Mouse (Mus musculus) forebrain, embryonic 11.5 days (tissue): Measurements from ENCODE around the gene Pole2. TPM values are rescaled to one million over a fixed set of nuclear protein-coding genes. Genes with fewer than 3 reads are reported as not detected.
"Not testable (repeated sequence)": the region's sequence is repeated elsewhere in the genome, so short reads cannot be mapped to it uniquely, and the experiment has no call there.

ENCODE experiments used
- ATAC-seq: fragments of 200-750 bp; cut with Nextera tagmentation; replicated peaks from 2 replicates; pipeline ENCODE4 v1.8.0; 2017; ENCODE audit warnings: moderate TSS enrichment; ENCODE audit not compliant: low FRiP score
- DNase-seq: peaks from one replicate; pipeline ENCODE4 v3.0.0-alpha.2; 2017; ENCODE audit warnings: low spot score
- H3K27ac ChIP-seq: fragments of 300-500 bp; sonication (generic); 2 replicates; pipeline ENCODE4 v1.5.1; 2014; ENCODE audit warnings: low read depth, low read length
- H3K27me3 ChIP-seq: fragments of 300-500 bp; sonication (generic); 2 replicates; pipeline ENCODE4 v1.6.1; 2014; ENCODE audit warnings: mild to moderate bottlenecking, low read length, mixed read lengths; ENCODE audit not compliant: control insufficient read depth, insufficient read depth
- H3K36me3 ChIP-seq: fragments of 300-500 bp; sonication (generic); 2 replicates; pipeline ENCODE4 v1.6.1; 2014; ENCODE audit warnings: mild to moderate bottlenecking, low read length, moderate library complexity, mixed read lengths; ENCODE audit not compliant: control insufficient read depth, insufficient read depth
- H3K4me1 ChIP-seq: fragments of 300-500 bp; sonication (generic); replicated peaks from 2 replicates; pipeline ENCODE4 v1.6.1; 2014; ENCODE audit warnings: low read length, mixed read lengths; ENCODE audit not compliant: control insufficient read depth, insufficient read depth
- H3K4me2 ChIP-seq: fragments of 300-500 bp; sonication (generic); 2 replicates; pipeline ENCODE4 v1.6.1; 2014; ENCODE audit warnings: low read depth, mild to moderate bottlenecking, low read length, moderate library complexity, mixed read lengths; ENCODE audit not compliant: severe bottlenecking
- H3K4me3 ChIP-seq: fragments of 300-500 bp; sonication (generic); 2 replicates; pipeline ENCODE4 v1.5.1; 2014; ENCODE audit warnings: low read depth, low read length
- H3K9ac ChIP-seq: fragments of 300-500 bp; sonication (generic); 2 replicates; pipeline ENCODE4 v1.6.1; 2014; ENCODE audit warnings: low read length
- H3K9me3 ChIP-seq: fragments of 300-500 bp; sonication (generic); 2 replicates; pipeline ENCODE4 v1.6.1; 2016; ENCODE audit warnings: low read length, mixed read lengths; ENCODE audit not compliant: control insufficient read depth
- WGBS: fragments of 180-500 bp; shearing (Covaris S2); extraction: QIAGEN DNeasy Blood & Tissue Kit; methylation state at CpG from one replicate; pipeline ENCODE4 v1.1.7; 2014; 5-methylcytosine and 5-hydroxymethylcytosine counted together
- polyA plus RNA-seq: library from polyadenylated mRNA; unstranded; fragments of >200 nt; fragmentation: Nextera tagmentation; extraction: Ambion mirVana; gene quantifications from 2 replicates; pipeline ENCODE4 v1.2.1, GENCODE M21; 2014

The Pole2 gene
- polyA plus RNA-seq, 1 experiment from 2014 or later: 35.7 TPM

DNA sequence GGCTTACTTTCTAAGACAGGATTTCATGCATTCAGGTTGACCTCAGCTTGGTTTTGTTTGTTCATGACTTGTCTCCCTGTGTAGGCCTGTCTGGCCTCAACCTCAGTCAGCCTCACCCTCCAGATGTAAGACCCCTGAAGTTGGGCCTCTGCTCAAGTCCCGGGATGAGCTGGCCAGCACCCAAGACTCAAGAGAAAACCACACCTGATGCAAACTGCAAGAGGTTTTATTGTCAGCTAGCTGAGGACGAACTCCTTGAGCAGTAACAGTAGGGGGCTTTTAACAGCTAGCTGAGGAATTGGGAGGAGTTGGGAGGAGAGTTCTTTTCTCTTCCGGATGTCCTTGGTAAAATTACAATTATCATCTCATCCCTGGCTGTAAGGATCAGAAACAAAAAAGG, 50.5 kb downstream of the Pole2 start:
- Histone ChIP-seq H3K4me3 (no peak overlapping the region), H3K9me3 (no peaks in the 10 kb centered on the region), H3K4me2 (no peak overlapping the region), H3K9ac (no peak overlapping the region), H3K36me3 (no peaks in the 10 kb centered on the region; the same call in 1 of the 2 replicates), H3K4me1 (no peaks in the 10 kb centered on the region), H3K27me3 (no peaks in the 10 kb centered on the region), H3K27ac (no peak overlapping the region)
- WGBS: 90% methylated on average over 3 of the region's 3 CpGs
- DNase-seq (no peak), ATAC-seq (no peak)

GRCm38 (mm10) chr12:69175975-69176374, 52.0 kb downstream of the Pole2 start:
- no peak for DNase-seq
- H3K36me3 ChIP-seq: no peaks in the 10 kb centered on the region; the same call in 1 of the 2 replicates
- H3K27ac ChIP-seq: no peak overlapping the region
- no peaks in the 10 kb centered on the region for H3K9me3 ChIP-seq
- no peak overlapping the region for H3K9ac ChIP-seq
- no peaks in the 10 kb centered on the region for H3K27me3 ChIP-seq
- H3K4me3 ChIP-seq: no peak overlapping the region
- 91% methylated on average over 3 of the region's 3 CpGs for WGBS
- H3K4me2 ChIP-seq: no peak overlapping the region
- ATAC-seq: no peak
- H3K4me1 ChIP-seq: no peaks in the 10 kb centered on the region

GRCm38 (mm10) chr12:69171307-69171706, 56.7 kb downstream of the Pole2 start:
- 89% methylated on average over 2 of the region's 2 CpGs for WGBS
- no peaks in the 10 kb centered on the region; the same call in 1 of the 2 replicates for H3K36me3 ChIP-seq
- H3K4me3 ChIP-seq: no peak overlapping the region
- DNase-seq (no peak), ATAC-seq (no peak)
- no peak overlapping the region for H3K9ac ChIP-seq
- H3K4me2 ChIP-seq: no peak overlapping the region
- no peaks in the 10 kb centered on the region; the same call in 1 of the 2 replicates for H3K4me1 ChIP-seq
- no peaks in the 10 kb centered on the region for H3K27me3 ChIP-seq
- no peaks in the 10 kb centered on the region for H3K9me3 ChIP-seq
- H3K27ac ChIP-seq: no peak overlapping the region

DNA sequence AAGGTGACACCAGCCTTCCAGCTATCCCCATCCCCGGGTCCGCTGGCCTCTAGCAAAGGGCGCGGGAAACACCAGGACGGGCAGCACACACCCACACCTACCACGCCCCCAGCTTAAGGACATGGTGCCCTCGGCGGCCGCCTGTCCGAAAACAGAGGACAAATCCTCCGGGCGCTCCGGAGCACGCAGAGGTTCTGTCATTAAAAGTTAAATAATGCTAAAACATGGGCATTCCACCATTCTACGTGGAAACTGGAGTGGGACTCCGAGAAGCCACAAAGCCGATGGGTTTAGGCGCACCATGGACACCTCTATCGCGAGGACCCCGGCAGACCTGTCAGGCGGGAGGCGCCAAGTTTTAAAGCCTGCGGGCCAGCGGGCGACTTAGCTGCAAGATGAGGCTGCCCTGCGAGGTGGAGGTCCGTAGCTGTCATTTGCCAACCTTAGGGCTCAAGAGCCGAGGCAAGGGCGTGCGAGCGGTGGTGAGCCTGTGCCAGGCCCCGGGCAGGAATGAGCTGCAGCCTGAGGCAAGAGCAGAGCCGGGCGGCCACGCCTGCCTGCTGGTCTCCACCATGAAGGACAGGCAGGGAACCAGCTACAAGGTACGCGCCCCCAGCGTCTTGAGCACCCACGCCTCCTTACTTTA, 59.4 kb downstream of the Pole2 start, which contains the start of gene Lrr1:
Gene Lrr1, plus strand, starts transcription at position 354 of the 646 bp plus-strand sequence.
- peak within 1 kb of the TSS; percentile 59; the same call in 1 of the 2 replicates for H3K27ac ChIP-seq
- H3K9ac ChIP-seq: peak within 1 kb of the TSS; percentile 71
- H3K4me1 ChIP-seq: no peaks in the 10 kb centered on the region; the same call in 1 of the 2 replicates
- peak; percentile 90 for DNase-seq
- peak; percentile 94 for ATAC-seq
- no peaks in the 10 kb centered on the region for H3K9me3 ChIP-seq
- no peaks in the 10 kb centered on the region for H3K27me3 ChIP-seq
- peak within 1 kb of the TSS; percentile 86 for H3K4me2 ChIP-seq
- H3K4me3 ChIP-seq: peak within 1 kb of the TSS; percentile 82
- H3K36me3 ChIP-seq: no peaks in the 10 kb centered on the region
- WGBS: under 1% methylated on average over 40 of the region's 40 CpGs

- 9% methylated on average over 18 of the region's 18 CpGs for WGBS
- Histone ChIP-seq H3K4me1 (no peaks in the 10 kb centered on the region; the same call in 1 of the 2 replicates), H3K4me2 (peak overlapping the region; percentile 86), H3K27me3 (no peaks in the 10 kb centered on the region), H3K9ac (peak overlapping the region; percentile 71), H3K9me3 (no peaks in the 10 kb centered on the region), H3K4me3 (peak overlapping the region; percentile 82), H3K27ac (no peak overlapping the region), H3K36me3 (no peaks in the 10 kb centered on the region)
- no peak for DNase-seq
- ATAC-seq: peak; percentile 59
These were observed 60.1 kb downstream of the Pole2 start for GRCm38 (mm10) chr12:69167656-69168460.

GRCm38 (mm10) chr12:69166861-69167581, 61.0 kb downstream of the Pole2 start:
- not testable (repeated sequence) for DNase-seq, H3K9ac ChIP-seq, ATAC-seq, H3K27me3 ChIP-seq, H3K4me1 ChIP-seq, H3K4me2 ChIP-seq, H3K4me3 ChIP-seq, H3K27ac ChIP-seq, H3K9me3 ChIP-seq, H3K36me3 ChIP-seq
- WGBS: 72% methylated on average over 8 of the region's 8 CpGs

- WGBS: 68% methylated on average over 3 of the region's 3 CpGs
These were observed 63.1 kb downstream of the Pole2 start for GRCm38 (mm10) chr12:69164904-69165303.

GRCm38 (mm10) chr12:69163586-69163985, 64.4 kb downstream of the Pole2 start:
- H3K27ac ChIP-seq, H3K36me3 ChIP-seq, H3K4me1 ChIP-seq, H3K27me3 ChIP-seq, DNase-seq, H3K9ac ChIP-seq, H3K4me3 ChIP-seq, ATAC-seq, H3K4me2 ChIP-seq, H3K9me3 ChIP-seq: not testable (repeated sequence)
- WGBS: 86% methylated on average over 4 of the region's 4 CpGs

More at GRCm38 (mm10) chr12:69164904-69165303, 63.1 kb downstream of the Pole2 start:
- no peak for ATAC-seq
- H3K9ac ChIP-seq: no peak overlapping the region
- H3K9me3 ChIP-seq: no peaks in the 10 kb centered on the region
- no peaks in the 10 kb centered on the region for H3K27me3 ChIP-seq
- H3K36me3 ChIP-seq: no peaks in the 10 kb centered on the region
- H3K27ac ChIP-seq: no peak overlapping the region
- no peaks in the 10 kb centered on the region; the same call in 1 of the 2 replicates for H3K4me1 ChIP-seq
- no peak overlapping the region for H3K4me2 ChIP-seq
- no peak for DNase-seq
- H3K4me3 ChIP-seq: no peak overlapping the region
